In genomic region chr17:87227878-87228277, GRCm38 (mm10) we compare ENCODE assay signal across 20 mouse cellular contexts.
"Had no signal": no experiment of that assay in that cellular context is flagged by ENCODE, and none has a peak within 500 bp of the region (broad histone marks: within the 10 kb centered on the region; RNA-seq: fewer than 3 reads in every experiment).

No protein-coding gene starts in this region.

- H3K27me3 ChIP-seq: lung, embryonic 15.5 days; midbrain, embryonic 13.5 days; neural tube, embryonic 13.5 days; neural tube, embryonic 15.5 days had no signal

- H3K36me3 ChIP-seq: lung, embryonic 15.5 days; midbrain, embryonic 10.5 days; midbrain, embryonic 13.5 days; neural tube, embryonic 13.5 days; neural tube, embryonic 15.5 days had no signal

- H3K4me3 ChIP-seq: lung, embryonic 15.5 days; midbrain, embryonic 10.5 days; midbrain, embryonic 13.5 days; myocyte; neural tube, embryonic 13.5 days; neural tube, embryonic 15.5 days had no signal

- DNase-seq: lung, adult 18-20 months; lung, postnatal 14 days; lung, postnatal 4 days; retina, postnatal 1 day; right cerebral cortex, adult 18-20 months; right cerebral cortex, postnatal 25 days; right cerebral cortex, postnatal 4 days; spleen, adult 18-20 months; thymus, adult 18-20 months; thymus, postnatal 14 days; thymus, postnatal 36 days had no signal

- ATAC-seq: lung, postnatal 0 days; midbrain, embryonic 13.5 days; midbrain, embryonic 16.5 days had no signal

- H3K4me1 ChIP-seq: lung, embryonic 15.5 days; midbrain, embryonic 10.5 days; midbrain, embryonic 13.5 days; neural tube, embryonic 13.5 days; neural tube, embryonic 15.5 days had no signal

- H3K27ac ChIP-seq: liver, embryonic 14.5 days; lung, embryonic 15.5 days; midbrain, embryonic 10.5 days; midbrain, embryonic 13.5 days; neural tube, embryonic 13.5 days; neural tube, embryonic 15.5 days had no signal

- H3K4me2 ChIP-seq: lung, embryonic 15.5 days; midbrain, embryonic 13.5 days; neural tube, embryonic 13.5 days; neural tube, embryonic 15.5 days had no signal

- H3K9me3 ChIP-seq: lung, embryonic 15.5 days; midbrain, embryonic 10.5 days; midbrain, embryonic 13.5 days; neural tube, embryonic 13.5 days; neural tube, embryonic 15.5 days had no signal

- H3K9ac ChIP-seq: liver, embryonic 14.5 days; lung, embryonic 15.5 days; midbrain, embryonic 13.5 days; neural tube, embryonic 13.5 days; neural tube, embryonic 15.5 days had no signal
